Mouse (Mus musculus) heart, postnatal 10 days (tissue): ENCODE data around the gene Tm4sf20. TPM values are rescaled to one million over a fixed set of nuclear protein-coding genes. Genes with fewer than 3 reads are reported as not detected.

Experiments used
- DNase-seq, 2 experiments: peaks; one replicate each; pipeline ENCODE4 v3.0.0; 2021
- intact Hi-C: fragments of 180-260 bp; cut with DNase I; formaldehyde crosslinking; loops from one replicate; pipeline ENCODE4 v1.15.1; 2025
- total RNA-seq, 2 experiments: library from RNA; stranded (reverse); gene quantifications; 2 replicates each; pipeline ENCODE4 v1.2.3; 2021

The Tm4sf20 gene
- not detected for total RNA-seq

- DNase-seq = no peak
- intact Hi-C loops = no loop called here
These were observed at the start of gene Tm4sf20 for GRCm38 (mm10) chr1:82768269-82768668. TSS of gene Tm4sf20 (minus strand) at chr1:82768461.

GRCm38 (mm10) chr1:82815941-82816716 lies 47.9 kb upstream of the Tm4sf20 start:
- intact Hi-C loops = no loop called here

GRCm38 (mm10) chr1:82811766-82812165 lies 43.5 kb upstream of the Tm4sf20 start:
- intact Hi-C loops = no loop called here
- no peak for DNase-seq

More at GRCm38 (mm10) chr1:82815941-82816716, 47.9 kb upstream of the Tm4sf20 start:
- no peak for DNase-seq

GRCm38 (mm10) chr1:82808564-82808963 lies 40.3 kb upstream of the Tm4sf20 start:
- DNase-seq = no peak
- intact Hi-C loops = no loop called here

- DNase-seq = no peak
- intact Hi-C loops = no loop called here
These were observed 38.9 kb upstream of the Tm4sf20 start for GRCm38 (mm10) chr1:82807206-82807605.

GRCm38 (mm10) chr1:82806391-82806790 lies 38.1 kb upstream of the Tm4sf20 start:
- DNase-seq = peak; percentile 35 to 43
- intact Hi-C loops = no loop called here

GRCm38 (mm10) chr1:82804059-82804458 lies 35.8 kb upstream of the Tm4sf20 start:
- intact Hi-C loops = no loop called here
- DNase-seq = no peak

- no peak for DNase-seq
- intact Hi-C loops = no loop called here
These were observed 35.3 kb upstream of the Tm4sf20 start for GRCm38 (mm10) chr1:82803608-82804007.

GRCm38 (mm10) chr1:82801105-82801783 lies 33.0 kb upstream of the Tm4sf20 start:
- no peak for DNase-seq

GRCm38 (mm10) chr1:82798922-82799321 lies 30.7 kb upstream of the Tm4sf20 start:
- DNase-seq = no peak
- intact Hi-C loops = no loop called here

More at GRCm38 (mm10) chr1:82801105-82801783, 33.0 kb upstream of the Tm4sf20 start:
- intact Hi-C loops = no loop called here

- intact Hi-C loops = no loop called here
- no peak for DNase-seq
These were observed 30.0 kb upstream of the Tm4sf20 start for GRCm38 (mm10) chr1:82798304-82798703.

- intact Hi-C loops = no loop called here
- no peak for DNase-seq
These were observed 28.8 kb upstream of the Tm4sf20 start for GRCm38 (mm10) chr1:82797088-82797487.

- DNase-seq = peak in 1 of 2 experiments; percentile 9
- intact Hi-C loops = no loop called here
These were observed 27.6 kb upstream of the Tm4sf20 start for GRCm38 (mm10) chr1:82795702-82796443.

GRCm38 (mm10) chr1:82795211-82795610 lies 26.9 kb upstream of the Tm4sf20 start:
- intact Hi-C loops = no loop called here
- DNase-seq = no peak

GRCm38 (mm10) chr1:82793986-82794385 lies 25.7 kb upstream of the Tm4sf20 start:
- intact Hi-C loops = no loop called here

GRCm38 (mm10) chr1:82793110-82793509 lies 24.8 kb upstream of the Tm4sf20 start:
- intact Hi-C loops = no loop called here
- DNase-seq = no peak

More at GRCm38 (mm10) chr1:82793986-82794385, 25.7 kb upstream of the Tm4sf20 start:
- no peak for DNase-seq

GRCm38 (mm10) chr1:82792238-82792637 lies 24.0 kb upstream of the Tm4sf20 start:
- no peak for DNase-seq
- intact Hi-C loops = no loop called here

GRCm38 (mm10) chr1:82791105-82791504 lies 22.8 kb upstream of the Tm4sf20 start:
- no peak for DNase-seq
- intact Hi-C loops = no loop called here

GRCm38 (mm10) chr1:82788070-82788469 lies 19.8 kb upstream of the Tm4sf20 start:
- intact Hi-C loops = loop anchor here (5.0 kb wide), 2 partner anchors 399 to 929 kb away; no protein-coding TSS in a partner anchor
- no peak for DNase-seq

- intact Hi-C loops = loop anchor here (1.0 to 5.0 kb wide), 5 partner anchors 51 to 930 kb away; partner anchors contain the start of gene Agfg1
- DNase-seq = peak; percentile 89
These were observed 19.2 kb upstream of the Tm4sf20 start for GRCm38 (mm10) chr1:82787414-82787813.

- DNase-seq = peak in 1 of 2 experiments; percentile 18
- intact Hi-C loops = loop anchor here (5.0 kb wide), 2 partner anchors 402 to 932 kb away; no protein-coding TSS in a partner anchor
These were observed 17.3 kb upstream of the Tm4sf20 start for GRCm38 (mm10) chr1:82785546-82785945.
